Mouse (Mus musculus): Measurements from ENCODE around the gene Slc48a1. TPM values are rescaled to one million over a fixed set of nuclear protein-coding genes. Genes with fewer than 3 reads are reported as not detected.

The Slc48a1 gene
- polyA plus RNA-seq, 1 experiment from 2014 or later, result 134 TPM

GRCm38 (mm10) chr15:97743210-97743609 lies 35.1 kb upstream of the Slc48a1 start:
- in situ Hi-C loops (cut with MboI; ENCODE audit: low pct_unique_long_range_greater_than_20kb), result no loop called here
- CTCF ChIA-PET, result interaction anchor here (1.7 kb wide), 1 partner anchor 28 kb away, joined by 3 read pairs; no protein-coding TSS in a partner anchor
- no peak for TF ChIP-seq CTCF (IDR thresholded peaks at IDR 0.05)

GRCm38 (mm10) chr15:97743961-97744525 lies 34.3 kb upstream of the Slc48a1 start:
- ChIA-PET CTCF (interaction anchor here (1.7 kb wide), 1 partner anchor 28 kb away, joined by 3 read pairs; no protein-coding TSS in a partner anchor), POLR2A (no interaction called here)
- in situ Hi-C loops (cut with MboI; ENCODE audit: low pct_unique_long_range_greater_than_20kb), result no loop called here
- DNase-seq (ENCODE audit: low read depth, low spot score) (no peak), ATAC-seq (no peak)
- H3K27me3 ChIP-seq, result no peaks in the 10 kb centered on the region
- no peak for TF ChIP-seq CTCF (IDR thresholded peaks at IDR 0.05)

More at GRCm38 (mm10) chr15:97743210-97743609, 35.1 kb upstream of the Slc48a1 start:
- H3K27me3 ChIP-seq, result no peaks in the 10 kb centered on the region
- ATAC-seq, result no peak
- no peak for DNase-seq (ENCODE audit: low read depth, low spot score)
- POLR2A ChIA-PET, result no interaction called here

GRCm38 (mm10) chr15:97744930-97745329 lies 33.4 kb upstream of the Slc48a1 start:
- ChIA-PET POLR2A (interaction anchor here (1.5 kb wide), 1 partner anchor 31 kb away, joined by 4 read pairs; no protein-coding TSS in a partner anchor), CTCF (interaction anchor here (0.6 to 1.3 kb wide), 3 partner anchors 15 to 104 kb away, joined by 3 read pairs; no protein-coding TSS in a partner anchor)
- in situ Hi-C loops (cut with MboI; ENCODE audit: low pct_unique_long_range_greater_than_20kb), result no loop called here
- no peaks in the 10 kb centered on the region for H3K27me3 ChIP-seq
- no peak for TF ChIP-seq CTCF (IDR thresholded peaks at IDR 0.05)
- no peak for ATAC-seq
- no peak for DNase-seq (ENCODE audit: low read depth, low spot score)

- in situ Hi-C loops (cut with MboI; ENCODE audit: low pct_unique_long_range_greater_than_20kb), result no loop called here
- DNase-seq (ENCODE audit: low read depth, low spot score) (no peak), ATAC-seq (no peak)
- POLR2A ChIA-PET, result interaction anchor here (1.5 kb wide), 1 partner anchor 31 kb away, joined by 4 read pairs; no protein-coding TSS in a partner anchor
- CTCF ChIA-PET, result interaction anchor here (0.6 to 1.3 kb wide), 3 partner anchors 29 to 104 kb away, joined by 3 read pairs; no protein-coding TSS in a partner anchor
- TF ChIP-seq CTCF (IDR thresholded peaks at IDR 0.05), result no peak
- no peaks in the 10 kb centered on the region for H3K27me3 ChIP-seq
Measured at GRCm38 (mm10) chr15:97745331-97745730, 33.0 kb upstream of the Slc48a1 start.

GRCm38 (mm10) chr15:97746278-97746677 lies 32.0 kb upstream of the Slc48a1 start:
- ChIA-PET CTCF (interaction anchor here (0.9 to 1.3 kb wide), 5 partner anchors 9 to 38 kb away, joined by 3 to 4 read pairs (median 3); no protein-coding TSS in a partner anchor), POLR2A (interaction anchor here (1.5 kb wide), 1 partner anchor 30 kb away, joined by 4 read pairs; no protein-coding TSS in a partner anchor)
- no peak for TF ChIP-seq CTCF (IDR thresholded peaks at IDR 0.05)
- ATAC-seq, result no peak
- in situ Hi-C loops (cut with MboI; ENCODE audit: low pct_unique_long_range_greater_than_20kb), result no loop called here
- no peaks in the 10 kb centered on the region for H3K27me3 ChIP-seq
- no peak for DNase-seq (ENCODE audit: low read depth, low spot score)

GRCm38 (mm10) chr15:97746748-97747147 lies 31.6 kb upstream of the Slc48a1 start:
- no peak for DNase-seq (ENCODE audit: low read depth, low spot score)
- ChIA-PET CTCF (interaction anchor here (0.9 to 1.3 kb wide), 4 partner anchors 9 to 30 kb away, joined by 3 to 4 read pairs (median 3); no protein-coding TSS in a partner anchor), POLR2A (no interaction called here)
- no peak for ATAC-seq
- H3K27me3 ChIP-seq, result no peaks in the 10 kb centered on the region
- no peak for TF ChIP-seq CTCF (IDR thresholded peaks at IDR 0.05)
- in situ Hi-C loops (cut with MboI; ENCODE audit: low pct_unique_long_range_greater_than_20kb), result no loop called here

- ChIA-PET CTCF (interaction anchor here (1.1 to 1.3 kb wide), 2 partner anchors 10 to 29 kb away, joined by 3 to 4 read pairs; no protein-coding TSS in a partner anchor), POLR2A (no interaction called here)
- ATAC-seq, result no peak
- no peak for DNase-seq (ENCODE audit: low read depth, low spot score)
- no peaks in the 10 kb centered on the region for H3K27me3 ChIP-seq
- in situ Hi-C loops (cut with MboI; ENCODE audit: low pct_unique_long_range_greater_than_20kb), result no loop called here
- no peak for TF ChIP-seq CTCF (IDR thresholded peaks at IDR 0.05)
Measured at GRCm38 (mm10) chr15:97747486-97747885, 30.8 kb upstream of the Slc48a1 start.

- H3K27me3 ChIP-seq, result no peaks in the 10 kb centered on the region
- no peak for ATAC-seq
- in situ Hi-C loops (cut with MboI; ENCODE audit: low pct_unique_long_range_greater_than_20kb), result no loop called here
- DNase-seq (ENCODE audit: low read depth, low spot score), result no peak
- ChIA-PET CTCF (interaction anchor here (1.1 kb wide), 1 partner anchor 28 kb away, joined by 3 read pairs; no protein-coding TSS in a partner anchor), POLR2A (no interaction called here)
- TF ChIP-seq CTCF (IDR thresholded peaks at IDR 0.05), result no peak
Measured at GRCm38 (mm10) chr15:97748309-97748708, 30.0 kb upstream of the Slc48a1 start.

GRCm38 (mm10) chr15:97748964-97749363 lies 29.4 kb upstream of the Slc48a1 start:
- in situ Hi-C loops (cut with MboI; ENCODE audit: low pct_unique_long_range_greater_than_20kb), result no loop called here
- TF ChIP-seq CTCF (IDR thresholded peaks at IDR 0.05), result no peak
- POLR2A ChIA-PET, result no interaction called here
- CTCF ChIA-PET, result no interaction called here
- DNase-seq (ENCODE audit: low read depth, low spot score), result no peak
- ATAC-seq, result no peak
- H3K27me3 ChIP-seq, result no peaks in the 10 kb centered on the region

- in situ Hi-C loops (cut with MboI; ENCODE audit: low pct_unique_long_range_greater_than_20kb), result no loop called here
- ATAC-seq, result no peak
- CTCF ChIA-PET, result interaction anchor here (2.4 to 3.1 kb wide), 2 partner anchors 8 to 19 kb away, joined by 8 to 14 read pairs; partner anchors contain the start of gene Endou
Measured at GRCm38 (mm10) chr15:97749397-97749796, 28.9 kb upstream of the Slc48a1 start.

GRCm38 (mm10) chr15:97749841-97750240 lies 28.5 kb upstream of the Slc48a1 start:
- ATAC-seq (no peak), DNase-seq (ENCODE audit: low read depth, low spot score) (no peak)
- ChIA-PET CTCF (interaction anchor here (1.5 to 3.1 kb wide), 4 partner anchors 9 to 24 kb away, joined by 3 to 14 read pairs (median 6); partner anchors contain the start of gene Endou), POLR2A (interaction anchor here (0.9 kb wide), 1 partner anchor 24 kb away, joined by 3 read pairs; no protein-coding TSS in a partner anchor)
- H3K27me3 ChIP-seq, result no peaks in the 10 kb centered on the region
- no peak for TF ChIP-seq CTCF (IDR thresholded peaks at IDR 0.05)
- in situ Hi-C loops (cut with MboI; ENCODE audit: low pct_unique_long_range_greater_than_20kb), result no loop called here

More at GRCm38 (mm10) chr15:97749397-97749796, 28.9 kb upstream of the Slc48a1 start:
- no peak for TF ChIP-seq CTCF (IDR thresholded peaks at IDR 0.05)
- H3K27me3 ChIP-seq, result no peaks in the 10 kb centered on the region
- DNase-seq (ENCODE audit: low read depth, low spot score), result no peak
- POLR2A ChIA-PET, result no interaction called here
